Mouse (Mus musculus) liver, adult (tissue): ENCODE measurements around the gene Gm12185.
"Not testable (repeated sequence)": the region's sequence is repeated elsewhere in the genome, so short reads cannot be mapped to it uniquely, and the experiment has no call there.

Experiments
- GATA4 ChIP-seq: IDR thresholded peaks from 2 replicates; pipeline ENCODE4 v1.6.1; 2014; ENCODE audit warnings: mild to moderate bottlenecking, low read length; ENCODE audit not compliant: insufficient replicate concordance

The Gm12185 gene

DNA sequence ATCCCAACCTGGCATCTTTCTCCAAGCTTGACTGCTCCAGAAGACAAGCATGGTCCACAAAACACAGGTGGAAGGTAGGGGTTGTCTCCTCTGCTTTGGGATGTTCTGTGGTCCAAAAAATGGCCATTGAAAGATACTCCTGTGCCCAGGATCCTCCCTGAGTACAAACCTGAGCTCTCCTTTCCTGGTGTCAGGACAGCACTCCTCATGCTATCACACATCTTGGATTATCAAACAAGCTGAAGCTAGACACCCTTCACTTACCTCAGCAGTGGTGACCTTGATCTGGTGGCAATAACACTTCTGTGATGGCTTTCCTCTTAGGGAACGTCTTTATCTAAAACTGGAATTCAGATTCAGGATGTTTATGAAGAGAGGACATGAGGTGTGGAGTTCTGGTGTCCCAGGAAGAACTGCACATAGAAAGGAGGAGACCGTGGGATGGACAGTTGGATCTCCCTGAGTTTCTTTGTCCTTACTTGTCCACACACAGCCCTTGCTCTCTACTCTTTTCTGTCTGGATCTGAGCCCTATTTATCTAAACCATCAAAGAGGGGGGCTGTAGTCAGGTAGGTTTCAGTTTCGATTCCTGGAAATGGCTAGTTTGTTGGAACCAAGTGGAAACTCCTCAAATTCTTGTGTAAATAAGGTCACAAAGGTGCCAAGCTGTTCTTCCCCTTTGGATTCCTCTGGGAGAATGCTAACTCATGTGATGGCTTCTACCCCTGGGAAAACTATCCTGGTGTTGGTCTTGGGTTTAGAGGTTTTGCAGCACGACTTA is at the start of gene Gm12185:
TSS of gene Gm12185 (minus strand) at position 487 of the 781 bp plus-strand sequence.
- not testable (repeated sequence) for TF ChIP-seq GATA4

- TF ChIP-seq GATA4, result not testable (repeated sequence)
These were observed 2.0 kb upstream of the Gm12185 start, which contains the start of gene Tgtp1 for GRCm38 (mm10) chr11:48994018-48994417. Tgtp1 (minus strand) TSS chr11:48994172.

GRCm38 (mm10) chr11:48979251-48979650 is 12.8 kb downstream of the Gm12185 start, which contains the start of gene 9930111J21Rik1:
9930111J21Rik1 (minus strand) TSS chr11:48979398.
- TF ChIP-seq GATA4, result not testable (repeated sequence)

DNA sequence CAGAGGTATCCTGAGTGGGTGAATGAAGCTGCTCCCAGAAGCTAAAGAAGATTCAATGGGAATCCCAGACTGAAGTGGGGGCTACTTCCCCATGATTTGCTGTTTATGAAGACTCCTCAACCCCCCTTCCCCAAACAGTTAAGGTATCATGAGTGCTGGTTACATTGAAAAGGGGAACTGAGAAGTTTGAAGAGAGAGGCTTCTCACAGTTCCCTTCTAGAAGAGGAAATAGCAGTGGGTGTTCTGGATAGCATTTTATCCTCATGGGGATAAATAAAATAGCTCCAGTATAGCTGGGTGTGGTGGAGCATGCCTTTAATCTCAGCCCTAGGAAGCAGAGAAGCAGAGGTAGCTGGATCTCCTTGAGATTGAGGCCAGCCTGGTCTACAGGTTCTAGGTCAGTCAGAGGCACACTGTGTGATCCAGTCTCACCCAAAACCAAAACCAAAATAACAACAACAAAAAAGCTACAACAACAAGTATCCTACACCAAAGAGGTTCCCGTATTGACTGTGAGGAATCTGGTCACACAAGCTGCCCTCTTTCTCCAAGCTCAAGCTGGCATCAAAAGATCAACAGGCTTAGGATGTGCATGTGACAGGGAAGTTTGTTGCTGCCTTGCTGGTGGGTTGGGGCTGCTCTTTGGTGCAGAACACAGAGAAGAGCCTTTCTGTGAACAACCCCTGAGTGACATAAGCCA is 13.6 kb downstream of the Gm12185 start, which contains the start of gene Olfr56:
TSS of gene Olfr56 (plus strand) at position 650 of the 700 bp plus-strand sequence.
- TF ChIP-seq GATA4, result not testable (repeated sequence)

GRCm38 (mm10) chr11:48946090-48946489 is 45.9 kb downstream of the Gm12185 start, which contains the start of gene Psme2b:
Psme2b (minus strand) TSS chr11:48946190.
- TF ChIP-seq GATA4, result not testable (repeated sequence)

- no peak for TF ChIP-seq GATA4
These were observed 73.6 kb downstream of the Gm12185 start for GRCm38 (mm10) chr11:48918380-48918779.

DNA sequence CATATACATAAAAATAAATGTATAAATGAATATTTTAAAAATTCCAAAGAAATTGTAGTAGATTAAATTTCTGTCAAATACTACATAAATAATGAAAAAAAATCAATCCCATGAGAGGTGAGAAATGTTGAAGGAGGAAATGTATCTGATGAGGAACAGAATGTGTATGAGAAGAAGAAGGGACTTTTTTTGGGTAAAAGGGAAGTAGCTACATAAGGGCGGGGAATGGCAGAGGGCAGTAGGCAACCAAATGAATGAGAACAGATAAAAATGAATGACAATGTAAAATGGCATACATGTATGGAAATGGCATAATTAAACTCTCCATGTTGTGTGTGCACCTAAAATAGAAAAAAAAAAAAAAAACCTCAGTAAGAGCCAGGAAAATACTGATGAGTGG is 78.4 kb downstream of the Gm12185 start:
- no peak for TF ChIP-seq GATA4

DNA sequence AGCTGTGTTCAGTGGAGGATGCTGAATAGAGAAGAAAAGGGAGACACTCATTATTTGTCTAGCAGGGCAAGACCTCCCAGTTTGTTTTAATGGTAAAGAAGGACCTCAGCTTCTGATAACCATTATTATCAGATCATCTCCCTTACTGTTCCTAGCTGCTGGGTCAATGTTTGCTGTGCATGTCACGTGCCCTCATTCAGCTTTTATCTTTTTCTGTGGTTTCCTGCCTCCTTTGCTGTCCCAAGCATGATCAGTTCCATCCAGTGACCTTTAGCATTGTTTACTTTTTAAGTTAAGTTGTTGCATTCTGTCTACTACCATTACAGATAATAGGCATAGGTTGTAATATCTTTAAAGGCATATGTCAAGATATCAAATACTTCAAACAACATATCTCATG is 83.6 kb downstream of the Gm12185 start:
- TF ChIP-seq GATA4, result no peak

DNA sequence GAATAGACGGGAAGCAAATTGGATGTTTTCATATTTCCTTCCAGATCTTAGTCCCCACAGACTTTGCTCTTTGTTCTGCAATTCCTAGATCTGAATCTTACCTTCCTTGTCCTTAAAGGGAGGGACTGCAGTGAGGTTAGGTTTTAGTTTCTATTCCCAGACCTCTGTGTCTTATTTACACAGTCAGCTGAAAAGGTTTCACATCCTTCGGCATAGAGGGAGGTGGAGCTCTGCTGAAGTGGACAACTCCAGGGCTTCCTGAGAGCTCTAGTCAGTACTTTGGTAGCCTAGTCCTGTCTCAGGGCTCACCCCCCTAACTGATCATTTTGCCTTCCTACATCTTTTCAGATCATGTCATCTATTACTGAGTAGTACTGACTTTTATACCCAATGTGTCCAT is 90.0 kb downstream of the Gm12185 start, which contains the start of gene Gm5431:
TSS of gene Gm5431 (minus strand) at position 194 of the 400 bp plus-strand sequence.
- no peak for TF ChIP-seq GATA4

DNA sequence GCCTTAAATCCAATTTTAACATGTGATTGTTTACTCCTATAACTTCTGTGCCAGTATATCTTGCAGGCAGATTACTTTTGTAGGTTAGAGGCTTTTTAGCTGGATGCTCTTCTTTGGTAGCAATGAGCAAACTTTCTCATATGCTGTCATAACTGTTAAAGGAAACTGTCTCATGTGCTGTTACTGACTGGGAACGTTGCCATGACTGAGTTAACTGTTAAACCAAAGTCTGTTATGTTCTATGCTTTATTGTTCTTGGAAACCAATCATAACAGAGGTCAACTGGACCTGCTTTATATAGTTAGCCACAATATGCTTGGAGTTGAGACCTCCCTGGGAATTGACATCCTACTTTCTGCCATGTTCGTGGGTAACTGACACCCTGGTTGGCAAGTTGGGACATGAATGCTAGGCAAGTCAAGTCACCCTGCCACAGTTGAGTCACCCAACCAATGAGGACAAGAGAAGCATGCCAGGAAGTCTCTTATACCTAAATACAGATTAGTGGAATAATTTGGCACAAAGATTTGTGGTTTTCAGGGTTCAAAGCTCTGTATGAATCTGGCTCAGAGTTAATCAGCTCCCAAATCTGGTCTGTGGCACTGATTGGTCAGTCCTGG is 93.1 kb downstream of the Gm12185 start:
- TF ChIP-seq GATA4, result no peak

DNA sequence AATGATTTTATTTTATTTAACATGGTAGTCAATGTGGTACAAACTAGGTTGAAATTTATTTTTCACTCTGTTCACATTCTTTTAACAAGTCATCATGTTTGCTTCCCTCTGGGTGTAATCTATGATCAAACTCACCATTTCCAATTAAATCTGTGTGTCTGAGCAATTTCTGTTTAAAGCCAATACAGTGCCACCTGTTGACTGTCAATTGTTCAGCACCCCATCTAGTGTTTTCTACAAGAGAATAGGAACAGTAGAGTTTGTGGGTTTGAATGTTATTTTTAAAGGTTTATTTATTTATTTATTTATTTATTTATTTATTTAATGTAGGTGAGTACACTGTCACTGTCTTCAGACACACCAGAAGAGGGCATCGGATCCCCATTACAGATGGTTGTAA is 115.3 kb downstream of the Gm12185 start:
- TF ChIP-seq GATA4, result no peak

GRCm38 (mm10) chr11:48874465-48874864 is 117.6 kb downstream of the Gm12185 start:
- TF ChIP-seq GATA4, result peak; percentile 53

DNA sequence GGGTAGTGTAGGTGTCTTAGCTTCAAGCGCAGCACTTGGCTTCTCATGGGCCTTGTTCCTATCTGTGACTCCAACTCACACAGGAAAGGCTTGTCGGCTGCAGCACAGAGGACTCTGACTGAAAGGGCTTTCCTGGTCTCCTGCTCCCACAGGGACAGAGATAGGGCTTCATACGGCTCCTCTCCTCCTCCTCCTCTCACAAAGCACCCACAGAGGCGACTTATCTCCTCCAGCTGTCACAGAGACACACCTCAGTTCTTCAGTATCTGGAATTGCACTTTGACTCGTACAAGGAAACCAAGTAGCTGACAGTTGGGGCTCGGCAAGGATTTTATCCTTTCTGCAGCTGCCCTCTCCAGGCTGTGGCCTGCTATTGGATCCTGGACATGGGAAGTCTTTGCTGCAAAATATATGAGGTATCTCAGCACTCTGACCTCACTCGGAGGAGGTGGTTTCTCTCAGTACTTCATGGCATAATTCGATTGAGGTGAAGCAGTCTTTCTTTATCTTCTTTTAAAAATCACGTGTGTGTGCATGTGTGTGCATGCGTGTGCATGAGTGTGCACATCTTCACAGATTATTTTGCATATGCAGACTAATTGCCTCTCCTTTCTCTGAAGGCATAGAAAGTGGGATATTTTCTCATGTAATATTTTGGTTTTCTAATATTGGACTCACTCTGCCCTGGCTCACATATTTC is 118.3 kb downstream of the Gm12185 start:
- TF ChIP-seq GATA4, result peak; percentile 36; the same call in 1 of the 2 replicates

GRCm38 (mm10) chr11:48872695-48873300 is 119.2 kb downstream of the Gm12185 start:
- TF ChIP-seq GATA4, result no peak
